Mouse (Mus musculus): ENCODE results near the gene Gmfb.
A peak's percentile ranks its signal among the peaks of the same experiment; 100 is the strongest.

The Gmfb gene

GRCm38 (mm10) chr14:46800684-46801345, 21.2 kb downstream of the Gmfb start:
- DNase-seq, result peak; percentile 84

GRCm38 (mm10) chr14:46794157-46794556, 27.9 kb downstream of the Gmfb start:
- DNase-seq, result peak; percentile 79

- no peak for DNase-seq
Measured at GRCm38 (mm10) chr14:46790723-46791122, 31.3 kb downstream of the Gmfb start.

- no peak for DNase-seq
Measured at GRCm38 (mm10) chr14:46790303-46790702, 31.7 kb downstream of the Gmfb start.

GRCm38 (mm10) chr14:46788505-46788901, 33.5 kb downstream of the Gmfb start:
- no peak for DNase-seq

GRCm38 (mm10) chr14:46787787-46788504, 34.1 kb downstream of the Gmfb start, which contains the start of gene Cnih1:
Cnih1 (minus strand) TSS chr14:46788411.
- DNase-seq, result peak; percentile 99

- DNase-seq, result no peak
Measured at GRCm38 (mm10) chr14:46787454-46787786, 34.6 kb downstream of the Gmfb start.

GRCm38 (mm10) chr14:46785247-46785646, 36.8 kb downstream of the Gmfb start:
- DNase-seq, result no peak

GRCm38 (mm10) chr14:46783327-46783926, 38.6 kb downstream of the Gmfb start:
- DNase-seq, result peak; percentile 53

- peak; percentile 24 for DNase-seq
Measured at GRCm38 (mm10) chr14:46782187-46782828, 39.7 kb downstream of the Gmfb start.

GRCm38 (mm10) chr14:46781086-46781485, 41.0 kb downstream of the Gmfb start:
- DNase-seq, result peak; percentile 66

- peak; percentile 87 for DNase-seq
Measured at GRCm38 (mm10) chr14:46779217-46779616, 42.8 kb downstream of the Gmfb start.

- DNase-seq, result peak; percentile 73
Measured at GRCm38 (mm10) chr14:46778756-46779155, 43.3 kb downstream of the Gmfb start.

GRCm38 (mm10) chr14:46770036-46770435, 52.0 kb downstream of the Gmfb start:
- DNase-seq, result peak; percentile 46

GRCm38 (mm10) chr14:46767116-46767515, 54.9 kb downstream of the Gmfb start:
- DNase-seq, result no peak

GRCm38 (mm10) chr14:46761186-46761585, 60.9 kb downstream of the Gmfb start:
- peak; percentile 83 for DNase-seq

GRCm38 (mm10) chr14:46760355-46761029, 61.5 kb downstream of the Gmfb start, which contains the start of gene Cdkn3:
Cdkn3 (plus strand) TSS chr14:46760541.
- DNase-seq, result peak; percentile 100

GRCm38 (mm10) chr14:46759970-46760354, 62.1 kb downstream of the Gmfb start:
- DNase-seq, result no peak
